Mouse (Mus musculus) common myeloid progenitor, adult 5-6 weeks (primary cell): Measurements from ENCODE around the gene Wdr20rt. TPM values are rescaled to one million over a fixed set of nuclear protein-coding genes. Genes with fewer than 3 reads are reported as not detected.

Experiments used
- total RNA-seq: library from RNA; stranded (forward); fragments of 200-1000, 187-1606 nt; gene quantifications from 2 replicates; pipeline ENCODE4 v1.2.3, GENCODE M21; 2017

The Wdr20rt gene
- total RNA-seq, 1 experiment from 2014 or later: not detected

Other genes with a start within 250 kb of the Wdr20rt start
- gene Prpf39, start 189.2 kb upstream of the Wdr20rt start, total RNA-seq: 93.6 and 96.9 TPM in 2 replicates
- gene Fkbp3, start 151.5 kb upstream of the Wdr20rt start, total RNA-seq: 283 and 288 TPM in 2 replicates
- 37.3 and 81.3 TPM in 2 replicates for gene Fancm, start 149.9 kb upstream of the Wdr20rt start, total RNA-seq
- gene Mis18bp1, start 52.9 kb upstream of the Wdr20rt start, total RNA-seq: 72.2 and 75.8 TPM in 2 replicates